ENCODE assay signal across 8 mouse cellular contexts in the genomic region with DNA sequence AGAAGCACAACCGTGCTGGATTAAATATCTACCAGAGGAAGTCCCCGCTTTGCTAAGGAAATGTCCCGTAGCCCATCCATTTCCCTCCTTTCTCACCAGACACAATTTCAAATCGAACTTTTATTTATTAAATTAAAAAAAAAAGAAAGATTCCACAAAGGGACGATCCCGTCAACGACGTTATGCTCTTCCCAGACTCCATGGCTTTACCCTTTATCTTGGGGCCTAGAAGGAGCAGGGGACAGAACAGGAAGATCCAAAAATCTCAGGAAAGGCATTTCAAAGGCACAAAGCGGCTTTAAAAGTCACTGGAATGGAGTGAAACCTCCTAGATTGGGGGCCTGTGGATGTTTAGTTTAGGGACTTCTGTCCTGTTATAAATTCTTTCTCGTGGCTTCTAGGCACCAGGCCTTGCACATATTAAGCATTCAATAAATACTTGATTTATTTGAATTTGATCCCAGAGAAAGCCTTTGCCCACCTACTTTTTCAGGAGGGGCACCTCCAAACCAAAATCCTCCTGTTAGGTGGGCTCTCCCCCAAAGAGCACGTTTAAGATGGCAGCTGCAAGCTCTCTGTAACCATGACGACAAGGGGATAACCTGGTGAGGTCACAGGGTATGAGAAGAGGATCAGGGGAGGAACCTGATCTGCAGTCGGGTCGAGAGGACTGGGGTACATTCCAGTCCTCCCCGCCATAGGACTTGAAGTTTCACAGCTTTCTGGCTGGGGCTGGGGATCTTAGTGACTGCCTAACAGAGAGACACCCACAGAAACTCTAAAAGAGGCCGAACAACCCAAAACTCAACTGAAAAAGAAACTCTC. TPM values are rescaled to one million over a fixed set of nuclear protein-coding genes. Genes with fewer than 3 reads are reported as not detected.
A peak's percentile ranks its signal among the peaks of the same experiment; 100 is the strongest.
DNase-seq lines count a peak whose midpoint lies in the region; ATAC-seq and TF ChIP-seq lines count a peak whose summit lies in the region.

No protein-coding gene starts in this region.

- 65% methylated on average over 16 of the region's 16 CpGs for WGBS in heart, postnatal 0 days
- 16% methylated on average over 16 of the region's 16 CpGs for WGBS in hindbrain, embryonic 10.5 days
- 12% methylated on average over 16 of the region's 16 CpGs for WGBS in midbrain, embryonic 11.5 days

- DNase-seq in heart, postnatal 0 days (ENCODE audit: low spot score), result no peak
- no peak for DNase-seq in heart, postnatal 25 days (ENCODE audit: low spot score)
- peak; percentile 44 for DNase-seq in hindbrain, embryonic 10.5 days (ENCODE audit: low spot score)
- DNase-seq in midbrain, embryonic 11.5 days (ENCODE audit: low spot score, missing footprints), result peak; percentile 95
- no peak for DNase-seq in frontal cortex, adult 2 months (ENCODE audit: extremely low spot score in 1 of 2, low spot score in 1 of 2)
- DNase-seq in gastrocnemius, postnatal 10 days, result no peak
- DNase-seq in urinary bladder, postnatal 10 days (ENCODE audit: low spot score), result no peak

- H3K27me3 ChIP-seq in heart, postnatal 0 days (ENCODE audit: control insufficient read depth, insufficient read depth, low read length), result peaks cover 41% of the 10 kb centered on the region
- peaks cover 50% of the 10 kb centered on the region for H3K27me3 ChIP-seq in hindbrain, embryonic 10.5 days (ENCODE audit: insufficient read depth, poor library complexity, severe bottlenecking)
- H3K27me3 ChIP-seq in midbrain, embryonic 11.5 days (ENCODE audit: control insufficient read depth, insufficient read depth, low read length), result peaks cover 27% of the 10 kb centered on the region

- no peaks in the 10 kb centered on the region for H3K36me3 ChIP-seq in heart, postnatal 0 days (replicated peaks; ENCODE audit: control insufficient read depth, insufficient read depth, low read length)
- H3K36me3 ChIP-seq in hindbrain, embryonic 10.5 days, result no peaks in the 10 kb centered on the region
- no peaks in the 10 kb centered on the region for H3K36me3 ChIP-seq in midbrain, embryonic 11.5 days (ENCODE audit: control insufficient read depth, insufficient read depth, low read length)

- H3K4me3 ChIP-seq in heart, postnatal 0 days (ENCODE audit: low read depth, low read length), result no peak overlapping the region; the same call in 1 of the 2 replicates
- H3K4me3 ChIP-seq in cortical plate, adult 2 months (ENCODE audit: insufficient read depth, low read length), result no peak overlapping the region
- peak overlapping the region; percentile 65 for H3K4me3 ChIP-seq in hindbrain, embryonic 10.5 days
- peak overlapping the region; percentile 51 for H3K4me3 ChIP-seq in midbrain, embryonic 11.5 days (ENCODE audit: low read depth, low read length)

- H3K27ac ChIP-seq in heart, postnatal 0 days (ENCODE audit: low read depth), result no peak overlapping the region
- H3K27ac ChIP-seq in cortical plate, adult 2 months (ENCODE audit: insufficient read depth, low read length), result peak overlapping the region; percentile 78
- peak overlapping the region; percentile 97 for H3K27ac ChIP-seq in hindbrain, embryonic 10.5 days
- H3K27ac ChIP-seq in midbrain, embryonic 11.5 days (ENCODE audit: low read depth, low read length), result no peak overlapping the region

- no peaks in the 10 kb centered on the region for H3K9me3 ChIP-seq in heart, postnatal 0 days (replicated peaks; ENCODE audit: control insufficient read depth, low read length)
- H3K9me3 ChIP-seq in hindbrain, embryonic 10.5 days, result no peaks in the 10 kb centered on the region
- no peaks in the 10 kb centered on the region for H3K9me3 ChIP-seq in midbrain, embryonic 11.5 days (ENCODE audit: control insufficient read depth, low read length)

- H3K4me1 ChIP-seq in heart, postnatal 0 days (ENCODE audit: control insufficient read depth, insufficient read depth), result peaks cover 10% of the 10 kb centered on the region; the same call in 1 of the 2 replicates
- no peaks in the 10 kb centered on the region for H3K4me1 ChIP-seq in cortical plate, adult 2 months (ENCODE audit: control insufficient read depth, insufficient read depth, low read length)
- peaks cover 54% of the 10 kb centered on the region for H3K4me1 ChIP-seq in hindbrain, embryonic 10.5 days (replicated peaks)
- H3K4me1 ChIP-seq in midbrain, embryonic 11.5 days (ENCODE audit: control insufficient read depth, insufficient read depth, low read length), result peaks cover 28% of the 10 kb centered on the region

- TF ChIP-seq CTCF in heart, postnatal 0 days (IDR thresholded peaks at IDR 0.05; ENCODE audit: low read depth), result no peak
- TF ChIP-seq CTCF in cortical plate, adult 2 months (IDR thresholded peaks at IDR 0.05; ENCODE audit: extremely low read depth, insufficient read depth, low read length), result no peak

- no peak overlapping the region for H3K9ac ChIP-seq in heart, postnatal 0 days (replicated peaks; ENCODE audit: low read depth, low read length)
- H3K9ac ChIP-seq in midbrain, embryonic 11.5 days (ENCODE audit: low read length), result peak overlapping the region; percentile 86

- ATAC-seq in heart, postnatal 0 days (ENCODE audit: insufficient read depth, low read depth), result no peak
- no peak for ATAC-seq in midbrain, embryonic 11.5 days (ENCODE audit: low FRiP score)

- H3K4me2 ChIP-seq in heart, postnatal 0 days (ENCODE audit: low read depth, low read length), result peak overlapping the region; percentile 88; the same call in 1 of the 2 replicates
- H3K4me2 ChIP-seq in midbrain, embryonic 11.5 days, result peak overlapping the region; percentile 96

- intact Hi-C loops in heart, postnatal 25 days (cut with DNase I), result no loop called here

- no peak for TF ChIP-seq EP300 in heart, postnatal 0 days (IDR thresholded peaks at IDR 0.05; ENCODE audit: low read depth)

- no peak for TF ChIP-seq POLR2A in cortical plate, adult 2 months (IDR thresholded peaks at IDR 0.05; ENCODE audit: extremely low read depth, insufficient read depth, low read length)

RNA-seq across cellular contexts. Expression of a gene that starts 6.1 kb away (rescaled TPM):
- 25.9 and 59.6 TPM in 2 replicates for total RNA-seq in heart, postnatal 0 days (2014; rRNA removed; ENCODE audit: low replicate concordance)
- 18.8 and 20.4 TPM in 2 replicates for polyA plus RNA-seq in heart, postnatal 0 days (2015; fragmentation: Nextera tagmentation; extraction: Ambion mirVana)
- 10 to 100 TPM; 10.2 to 11.2 TPM for total RNA-seq in heart, postnatal 25 days (2021)
- 20.2 and 23.2 TPM in 2 replicates for polyA plus RNA-seq in cortical plate, adult 2 months (2012; rRNA removed)
- 102 and 122 TPM in 2 replicates for polyA plus RNA-seq in hindbrain, embryonic 10.5 days (2016; fragmentation: Nextera tagmentation; extraction: Ambion mirVana)
- polyA plus RNA-seq in midbrain, embryonic 11.5 days (2014; fragmentation: Nextera tagmentation; extraction: Ambion mirVana), result 76.5 and 82.5 TPM in 2 replicates
- polyA plus RNA-seq in frontal cortex, adult 2 months (2012; rRNA removed), result 18.1 and 18.6 TPM in 2 replicates
- total RNA-seq in gastrocnemius, postnatal 10 days (2021), result 10 to 100 TPM in 1 of 2 experiments, 1 to 10 TPM in 1; 7.8 to 11.1 TPM

RNA-seq across cellular contexts. Expression of a gene that starts 10.3 kb away (rescaled TPM):
- not detected in 2 replicates for total RNA-seq in heart, postnatal 0 days (2014; rRNA removed; ENCODE audit: low replicate concordance)
- not detected in 2 replicates for polyA plus RNA-seq in heart, postnatal 0 days (2015; fragmentation: Nextera tagmentation; extraction: Ambion mirVana)
- not detected for total RNA-seq in heart, postnatal 25 days (2021)
- 1.6 and 2.3 TPM in 2 replicates for polyA plus RNA-seq in cortical plate, adult 2 months (2012; rRNA removed)
- polyA plus RNA-seq in hindbrain, embryonic 10.5 days (2016; fragmentation: Nextera tagmentation; extraction: Ambion mirVana), result 1.0 and 1.2 TPM in 2 replicates
- polyA plus RNA-seq in midbrain, embryonic 11.5 days (2014; fragmentation: Nextera tagmentation; extraction: Ambion mirVana), result 0.51 and 0.90 TPM in 2 replicates
- polyA plus RNA-seq in frontal cortex, adult 2 months (2012; rRNA removed), result 18.4 and 22.0 TPM in 2 replicates
- total RNA-seq in gastrocnemius, postnatal 10 days (2021), result 1 to 10 TPM in 1 of 2 experiments, under 1 TPM in 1; 0.14 to 7.4 TPM

RNA-seq across cellular contexts. Expression of a gene that starts 25.2 kb away (rescaled TPM):
- total RNA-seq in heart, postnatal 0 days (2014; rRNA removed; ENCODE audit: low replicate concordance), result 35.6 and 60.5 TPM in 2 replicates
- 39.0 and 41.1 TPM in 2 replicates for polyA plus RNA-seq in heart, postnatal 0 days (2015; fragmentation: Nextera tagmentation; extraction: Ambion mirVana)
- 10 to 100 TPM; 21.3 to 23.1 TPM for total RNA-seq in heart, postnatal 25 days (2021)
- 87.0 and 92.7 TPM in 2 replicates for polyA plus RNA-seq in cortical plate, adult 2 months (2012; rRNA removed)
- 119 and 120 TPM in 2 replicates for polyA plus RNA-seq in hindbrain, embryonic 10.5 days (2016; fragmentation: Nextera tagmentation; extraction: Ambion mirVana)
- polyA plus RNA-seq in midbrain, embryonic 11.5 days (2014; fragmentation: Nextera tagmentation; extraction: Ambion mirVana), result 97.8 and 99.5 TPM in 2 replicates
- 87.9 and 91.1 TPM in 2 replicates for polyA plus RNA-seq in frontal cortex, adult 2 months (2012; rRNA removed)
- 10 to 100 TPM; 18.7 to 20.8 TPM for total RNA-seq in gastrocnemius, postnatal 10 days (2021)

RNA-seq across cellular contexts. Expression of a gene that starts 30.8 kb away (rescaled TPM):
- total RNA-seq in heart, postnatal 0 days (2014; rRNA removed; ENCODE audit: low replicate concordance), result 90.7 and 148 TPM in 2 replicates
- 344 and 362 TPM in 2 replicates for polyA plus RNA-seq in heart, postnatal 0 days (2015; fragmentation: Nextera tagmentation; extraction: Ambion mirVana)
- total RNA-seq in heart, postnatal 25 days (2021), result 100 to 1,000 TPM; 284 to 288 TPM
- polyA plus RNA-seq in cortical plate, adult 2 months (2012; rRNA removed), result 466 and 495 TPM in 2 replicates
- polyA plus RNA-seq in hindbrain, embryonic 10.5 days (2016; fragmentation: Nextera tagmentation; extraction: Ambion mirVana), result 331 and 368 TPM in 2 replicates
- 404 and 408 TPM in 2 replicates for polyA plus RNA-seq in midbrain, embryonic 11.5 days (2014; fragmentation: Nextera tagmentation; extraction: Ambion mirVana)
- 485 and 514 TPM in 2 replicates for polyA plus RNA-seq in frontal cortex, adult 2 months (2012; rRNA removed)
- 100 to 1,000 TPM; 278 to 289 TPM for total RNA-seq in gastrocnemius, postnatal 10 days (2021)

RNA-seq across cellular contexts. Expression of a gene that starts 49.2 kb away (rescaled TPM):
- 32.1 and 32.6 TPM in 2 replicates for total RNA-seq in heart, postnatal 0 days (2014; rRNA removed; ENCODE audit: low replicate concordance)
- polyA plus RNA-seq in heart, postnatal 0 days (2015; fragmentation: Nextera tagmentation; extraction: Ambion mirVana), result 3.0 and 3.1 TPM in 2 replicates
- 10 to 100 TPM; 42.7 to 44.4 TPM for total RNA-seq in heart, postnatal 25 days (2021)
- polyA plus RNA-seq in cortical plate, adult 2 months (2012; rRNA removed), result 10.3 and 10.5 TPM in 2 replicates
- 6.1 and 9.3 TPM in 2 replicates for polyA plus RNA-seq in hindbrain, embryonic 10.5 days (2016; fragmentation: Nextera tagmentation; extraction: Ambion mirVana)
- 11.2 and 11.7 TPM in 2 replicates for polyA plus RNA-seq in midbrain, embryonic 11.5 days (2014; fragmentation: Nextera tagmentation; extraction: Ambion mirVana)
- 10.3 and 11.4 TPM in 2 replicates for polyA plus RNA-seq in frontal cortex, adult 2 months (2012; rRNA removed)
- 10 to 100 TPM; 32.9 to 43.2 TPM for total RNA-seq in gastrocnemius, postnatal 10 days (2021)

Comparison
In these comparisons a context has a peak if more than half of its experiments do, and no peak if none do; other contexts are left out.
1. DNase-seq: peak in hindbrain, embryonic 10.5 days (single experiment) and midbrain, embryonic 11.5 days (single experiment); none in heart, postnatal 0 days (single experiment), heart, postnatal 25 days (single experiment), frontal cortex, adult 2 months (0 of 2), gastrocnemius, postnatal 10 days (single experiment) and urinary bladder, postnatal 10 days (single experiment).
2. H3K27ac ChIP-seq: peak in cortical plate, adult 2 months (single experiment) and hindbrain, embryonic 10.5 days (single experiment); none in heart, postnatal 0 days (single experiment) and midbrain, embryonic 11.5 days (single experiment).
3. H3K4me3 ChIP-seq: peak in hindbrain, embryonic 10.5 days (single experiment) and midbrain, embryonic 11.5 days (single experiment); none in heart, postnatal 0 days (single experiment) and cortical plate, adult 2 months (single experiment).